In the genomic region with DNA sequence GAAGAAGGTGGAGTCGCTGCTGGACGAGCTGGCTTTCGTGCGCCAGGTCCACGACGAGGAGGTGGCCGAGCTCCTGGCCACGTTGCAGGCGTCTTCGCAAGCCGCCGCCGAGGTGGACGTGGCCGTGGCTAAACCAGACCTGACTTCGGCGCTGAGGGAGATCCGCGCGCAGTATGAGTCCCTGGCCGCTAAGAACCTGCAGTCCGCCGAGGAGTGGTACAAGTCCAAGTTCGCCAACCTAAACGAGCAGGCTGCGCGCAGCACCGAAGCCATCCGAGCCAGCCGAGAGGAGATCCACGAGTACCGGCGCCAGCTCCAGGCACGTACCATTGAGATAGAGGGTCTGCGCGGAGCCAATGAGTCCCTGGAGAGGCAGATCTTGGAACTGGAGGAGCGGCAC, we compare ENCODE assay signal across 7 mouse cellular contexts. TPM values are rescaled to one million over a fixed set of nuclear protein-coding genes. Genes with fewer than 3 reads are reported as not detected.
DNase-seq lines count a peak whose midpoint lies in the region; ATAC-seq lines count a peak whose summit lies in the region.

No protein-coding gene starts in this region.

- H3K4me3 ChIP-seq in lung, embryonic 15.5 days, result peak overlapping the region; percentile 46
- peak overlapping the region; percentile 56 for H3K4me3 ChIP-seq in embryonic facial prominence, embryonic 13.5 days
- H3K4me3 ChIP-seq in intestine, embryonic 14.5 days (ENCODE audit: low read depth, low read length), result peak overlapping the region; percentile 39
- H3K4me3 ChIP-seq in neural tube, embryonic 14.5 days (ENCODE audit: low read depth, low read length), result peak overlapping the region; percentile 68

- no peak for DNase-seq in lung, adult 18-20 months
- peak; percentile 72 for DNase-seq in intestine, embryonic 14.5 days (ENCODE audit: low spot score)
- no peak for DNase-seq in left cerebral cortex, adult 11 months (ENCODE audit: low spot score)
- DNase-seq in thymus, postnatal 36 days, result no peak

- peak overlapping the region; percentile 82 for H3K4me2 ChIP-seq in lung, embryonic 15.5 days
- peak overlapping the region; percentile 96 for H3K4me2 ChIP-seq in embryonic facial prominence, embryonic 13.5 days
- peak overlapping the region; percentile 71 for H3K4me2 ChIP-seq in intestine, embryonic 14.5 days (ENCODE audit: low read length)
- H3K4me2 ChIP-seq in neural tube, embryonic 14.5 days (ENCODE audit: low read depth, low read length), result peak overlapping the region; percentile 71

- H3K36me3 ChIP-seq in lung, embryonic 15.5 days, result no peaks in the 10 kb centered on the region
- H3K36me3 ChIP-seq in embryonic facial prominence, embryonic 13.5 days, result no peaks in the 10 kb centered on the region
- H3K36me3 ChIP-seq in intestine, embryonic 14.5 days (ENCODE audit: control insufficient read depth, insufficient read depth, low read length), result no peaks in the 10 kb centered on the region
- peaks cover 5% of the 10 kb centered on the region; the same call in 1 of the 2 replicates for H3K36me3 ChIP-seq in neural tube, embryonic 14.5 days (ENCODE audit: control insufficient read depth, insufficient read depth, low read length)

- H3K27me3 ChIP-seq in lung, embryonic 15.5 days, result peaks cover 66% of the 10 kb centered on the region
- H3K27me3 ChIP-seq in embryonic facial prominence, embryonic 13.5 days, result peaks cover 82% of the 10 kb centered on the region
- H3K27me3 ChIP-seq in intestine, embryonic 14.5 days (replicated peaks; ENCODE audit: control insufficient read depth, insufficient read depth, low read length), result peaks cover 62% of the 10 kb centered on the region
- H3K27me3 ChIP-seq in neural tube, embryonic 14.5 days (ENCODE audit: control insufficient read depth, insufficient read depth, low read length), result peaks cover 7% of the 10 kb centered on the region; the same call in 1 of the 2 replicates

- H3K27ac ChIP-seq in lung, embryonic 15.5 days, result no peak overlapping the region
- no peak overlapping the region for H3K27ac ChIP-seq in embryonic facial prominence, embryonic 13.5 days
- H3K27ac ChIP-seq in intestine, embryonic 14.5 days (ENCODE audit: low read depth), result no peak overlapping the region
- H3K27ac ChIP-seq in neural tube, embryonic 14.5 days (ENCODE audit: low read depth, low read length), result peak overlapping the region; percentile 97

- no peak overlapping the region for H3K9ac ChIP-seq in lung, embryonic 15.5 days
- H3K9ac ChIP-seq in embryonic facial prominence, embryonic 13.5 days, result no peak overlapping the region
- H3K9ac ChIP-seq in intestine, embryonic 14.5 days (ENCODE audit: low read length), result no peak overlapping the region
- H3K9ac ChIP-seq in neural tube, embryonic 14.5 days (replicated peaks; ENCODE audit: low read depth, low read length), result peak overlapping the region; percentile 96

- under 1% methylated on average over 37 of the region's 37 CpGs for WGBS in lung, embryonic 15.5 days
- WGBS in embryonic facial prominence, embryonic 13.5 days, result under 1% methylated on average over 37 of the region's 37 CpGs
- under 1% methylated on average over 37 of the region's 37 CpGs for WGBS in intestine, embryonic 14.5 days
- WGBS in neural tube, embryonic 14.5 days, result under 1% methylated on average over 37 of the region's 37 CpGs

- no peak for ATAC-seq in lung, embryonic 15.5 days (ENCODE audit: borderline replicate concordance, extremely low read depth, low FRiP score, low TSS enrichment)
- no peak for ATAC-seq in embryonic facial prominence, embryonic 13.5 days (ENCODE audit: insufficient number of reproducible peaks, insufficient read depth, low FRiP score, low TSS enrichment, low read depth)
- ATAC-seq in intestine, embryonic 14.5 days (replicated peaks; ENCODE audit: low FRiP score, low TSS enrichment, low read depth), result peak; percentile 32; the same call in 1 of the 2 replicates
- ATAC-seq in neural tube, embryonic 14.5 days (ENCODE audit: low read depth), result peak; percentile 6; the same call in 1 of the 2 replicates

- H3K9me3 ChIP-seq in lung, embryonic 15.5 days, result no peaks in the 10 kb centered on the region
- no peaks in the 10 kb centered on the region for H3K9me3 ChIP-seq in embryonic facial prominence, embryonic 13.5 days
- H3K9me3 ChIP-seq in intestine, embryonic 14.5 days (ENCODE audit: control insufficient read depth, low read length), result no peaks in the 10 kb centered on the region
- no peaks in the 10 kb centered on the region for H3K9me3 ChIP-seq in neural tube, embryonic 14.5 days (ENCODE audit: control insufficient read depth, low read length)

- peaks cover 18% of the 10 kb centered on the region for H3K4me1 ChIP-seq in lung, embryonic 15.5 days
- peaks cover 19% of the 10 kb centered on the region for H3K4me1 ChIP-seq in embryonic facial prominence, embryonic 13.5 days
- H3K4me1 ChIP-seq in intestine, embryonic 14.5 days (replicated peaks; ENCODE audit: control insufficient read depth, insufficient read depth, low read length), result peaks cover 8% of the 10 kb centered on the region
- peaks cover 9% of the 10 kb centered on the region; the same call in 1 of the 2 replicates for H3K4me1 ChIP-seq in neural tube, embryonic 14.5 days (ENCODE audit: control insufficient read depth, insufficient read depth, low read length)

RNA-seq across cellular contexts. Expression of gene Nt5c2, which starts 0.4 kb away (rescaled TPM):
- polyA plus RNA-seq in lung, embryonic 15.5 days (2015; fragmentation: Nextera tagmentation; extraction: Ambion mirVana), result 85.4 and 86.0 TPM in 2 replicates
- polyA plus RNA-seq in embryonic facial prominence, embryonic 13.5 days (2015; fragmentation: Nextera tagmentation; extraction: Ambion mirVana), result 69.1 and 77.3 TPM in 2 replicates
- polyA plus RNA-seq in intestine, embryonic 14.5 days (2014; fragmentation: Nextera tagmentation; extraction: Ambion mirVana), result 55.1 and 64.1 TPM in 2 replicates
- 72.0 and 80.3 TPM in 2 replicates for polyA plus RNA-seq in neural tube, embryonic 14.5 days (2014; fragmentation: Nextera tagmentation; extraction: Ambion mirVana)

RNA-seq across cellular contexts. Expression of gene Ina, which starts 0.9 kb away (rescaled TPM):
- polyA plus RNA-seq in lung, embryonic 15.5 days (2015; fragmentation: Nextera tagmentation; extraction: Ambion mirVana), result 1.0 and 2.3 TPM in 2 replicates
- polyA plus RNA-seq in embryonic facial prominence, embryonic 13.5 days (2015; fragmentation: Nextera tagmentation; extraction: Ambion mirVana), result 8.4 TPM in 2 replicates
- polyA plus RNA-seq in intestine, embryonic 14.5 days (2014; fragmentation: Nextera tagmentation; extraction: Ambion mirVana), result 18.3 and 19.2 TPM in 2 replicates
- polyA plus RNA-seq in neural tube, embryonic 14.5 days (2014; fragmentation: Nextera tagmentation; extraction: Ambion mirVana), result 535 and 653 TPM in 2 replicates

RNA-seq across cellular contexts. Expression of gene Pcgf6, which starts 35.3 kb away (rescaled TPM):
- polyA plus RNA-seq in lung, embryonic 15.5 days (2015; fragmentation: Nextera tagmentation; extraction: Ambion mirVana), result 15.3 and 19.3 TPM in 2 replicates
- 24.3 and 24.4 TPM in 2 replicates for polyA plus RNA-seq in embryonic facial prominence, embryonic 13.5 days (2015; fragmentation: Nextera tagmentation; extraction: Ambion mirVana)
- polyA plus RNA-seq in intestine, embryonic 14.5 days (2014; fragmentation: Nextera tagmentation; extraction: Ambion mirVana), result 31.1 and 33.4 TPM in 2 replicates
- polyA plus RNA-seq in neural tube, embryonic 14.5 days (2014; fragmentation: Nextera tagmentation; extraction: Ambion mirVana), result 45.0 and 46.9 TPM in 2 replicates

RNA-seq across cellular contexts. Expression of gene Taf5, which starts 52.1 kb away (rescaled TPM):
- 5.2 and 5.3 TPM in 2 replicates for polyA plus RNA-seq in lung, embryonic 15.5 days (2015; fragmentation: Nextera tagmentation; extraction: Ambion mirVana)
- polyA plus RNA-seq in embryonic facial prominence, embryonic 13.5 days (2015; fragmentation: Nextera tagmentation; extraction: Ambion mirVana), result 5.8 and 7.3 TPM in 2 replicates
- polyA plus RNA-seq in intestine, embryonic 14.5 days (2014; fragmentation: Nextera tagmentation; extraction: Ambion mirVana), result 8.3 and 8.8 TPM in 2 replicates
- polyA plus RNA-seq in neural tube, embryonic 14.5 days (2014; fragmentation: Nextera tagmentation; extraction: Ambion mirVana), result 7.7 and 9.8 TPM in 2 replicates

Comparison
In these comparisons a context has a peak if more than half of its experiments do, and no peak if none do; other contexts are left out.
1. ATAC-seq: peak in intestine, embryonic 14.5 days (single experiment) and neural tube, embryonic 14.5 days (single experiment); none in lung, embryonic 15.5 days (single experiment) and embryonic facial prominence, embryonic 13.5 days (single experiment).
2. RNA of gene Ina, which starts 0.9 kb away (polyA plus RNA-seq): 535 to 653 TPM in neural tube, embryonic 14.5 days; 18.3 to 19.2 TPM in intestine, embryonic 14.5 days, 8.4 TPM in embryonic facial prominence, embryonic 13.5 days and 1.0 to 2.3 TPM in lung, embryonic 15.5 days; every median in the first group is over 10 times any median in the second.
3. Peak in every context shown above with its lines, with median percentiles within 50 percentile points of each other: H3K4me2 ChIP-seq and H3K4me3 ChIP-seq.